Mouse (Mus musculus): ENCODE data around the gene Slc12a3.

DNA sequence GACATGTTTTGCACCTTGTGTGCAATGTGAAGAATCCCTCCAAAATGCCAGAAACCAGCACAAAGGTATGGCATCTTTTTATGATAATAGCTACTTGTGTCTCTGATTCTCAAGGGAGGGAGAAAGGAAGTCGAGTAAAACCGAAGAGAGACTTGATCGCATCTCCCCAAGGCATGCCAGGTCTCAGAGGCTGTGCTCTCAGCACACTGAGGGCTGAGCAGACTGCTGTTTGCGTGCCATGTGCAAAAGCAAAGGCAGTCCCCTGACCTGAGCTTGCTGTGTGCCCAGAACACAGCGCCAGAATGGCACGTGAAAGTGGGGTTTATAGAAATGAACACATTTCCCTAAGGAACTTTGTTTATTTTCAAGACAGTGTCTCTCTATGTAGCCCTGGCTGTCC, 60.5 kb downstream of the Slc12a3 start:
- TF ChIP-seq CTCF (IDR thresholded peaks at IDR 0.05; ENCODE audit: low read depth, low read length) = no peak
- no peak for TF ChIP-seq TAL1 (conservative IDR thresholded peaks at IDR 0.05; ENCODE audit: low read depth, low read length)
- no peak for TF ChIP-seq GATA1 (IDR thresholded peaks at IDR 0.05; ENCODE audit: borderline replicate concordance, low read length)

Data from G1E (cell line).